Mouse (Mus musculus) MEL (cell line): ENCODE data around the gene Pml. TPM values are rescaled to one million over a fixed set of nuclear protein-coding genes. Genes with fewer than 3 reads are reported as not detected.

ENCODE experiments used
- DNase-seq: peaks from one replicate; pipeline ENCODE4 v3.0.0; 2011; ENCODE audit warnings: low read depth, low spot score
- H3K27ac ChIP-seq: 2 replicates; pipeline ENCODE4 v1.5.1; 2012; ENCODE audit warnings: low read depth, mild to moderate bottlenecking, control low read depth, low read length, moderate library complexity; ENCODE audit not compliant: control insufficient read depth
- H3K27me3 ChIP-seq, 2 experiments: fragments of 150-350 bp in 1 of 2; sonication (generic) in 1 of 2; 2 replicates each; pipeline ENCODE4 v1.6.1; 2012; ENCODE audit warnings: low read length in 2 of 2, mild to moderate bottlenecking in 2 of 2, improper control_type of control experiment in 1 of 2, moderate library complexity in 1 of 2; ENCODE audit not compliant: insufficient read depth in 2 of 2, control insufficient read depth in 1 of 2
- H3K36me3 ChIP-seq, 2 experiments: 2 replicates each; pipeline ENCODE4 v1.6.1; 2012 to 2014; ENCODE audit warnings: low read length in 2 of 2, improper control_type of control experiment in 1 of 2, inconsistent platforms in 1 of 2, mild to moderate bottlenecking in 1 of 2; ENCODE audit not compliant: insufficient read depth in 2 of 2, control insufficient read depth in 1 of 2
- H3K4me1 ChIP-seq, 2 experiments: fragments of 150-350 bp in 1 of 2; sonication (generic) in 1 of 2; 2 replicates each; pipeline ENCODE4 v1.6.1; 2012; ENCODE audit warnings: low read length in 2 of 2, improper control_type of control experiment in 1 of 2, mild to moderate bottlenecking in 1 of 2; ENCODE audit not compliant: insufficient read depth in 2 of 2, control insufficient read depth in 1 of 2
- H3K4me3 ChIP-seq, 2 experiments: fragments of 150-350 bp in 1 of 2; sonication (generic) in 1 of 2; 2 replicates each; pipeline ENCODE4 v1.5.1; 2012; ENCODE audit warnings: low read depth in 2 of 2, low read length in 2 of 2, mild to moderate bottlenecking in 2 of 2, moderate library complexity in 2 of 2, control low read depth in 1 of 2, improper control_type of control experiment in 1 of 2; ENCODE audit not compliant: control insufficient read depth in 1 of 2, insufficient read depth in 1 of 2
- H3K79me2 ChIP-seq: 2 replicates; pipeline ENCODE4 v1.6.1; 2012; ENCODE audit warnings: mild to moderate bottlenecking, low read length, moderate library complexity; ENCODE audit not compliant: control insufficient read depth, poor library complexity, insufficient read depth
- H3K9ac ChIP-seq: 2 replicates; pipeline ENCODE4 v1.6.1; 2012; ENCODE audit warnings: low read depth, mild to moderate bottlenecking, control low read depth, low read length, moderate library complexity; ENCODE audit not compliant: control insufficient read depth, poor library complexity, severe bottlenecking
- H3K9me3 ChIP-seq: fragments of 150-350 bp; sonication (generic); replicated peaks from 2 replicates; pipeline ENCODE4 v1.6.1; 2012; ENCODE audit warnings: mild to moderate bottlenecking, low read length, improper control_type of control experiment, moderate library complexity; ENCODE audit not compliant: insufficient read depth
- BHLHE40 ChIP-seq: IDR thresholded peaks from 2 replicates; pipeline ENCODE4 v1.6.1; 2012; ENCODE audit warnings: low read depth, mild to moderate bottlenecking, inconsistent platforms, low read length, improper control_type of control experiment, borderline replicate concordance
- CHD1 ChIP-seq: IDR thresholded peaks from 2 replicates; pipeline ENCODE4 v1.6.1; 2012; ENCODE audit warnings: low read depth, mild to moderate bottlenecking, inconsistent platforms, low read length, improper control_type of control experiment
- CHD2 ChIP-seq: IDR thresholded peaks from 2 replicates; pipeline ENCODE4 v1.6.1; 2011; ENCODE audit warnings: low read length, improper control_type of control experiment
- CTCF ChIP-seq, 3 experiments: IDR thresholded peaks in 2 of 3; conservative IDR thresholded peaks in 1 of 3; 2 replicates each; pipeline ENCODE4 v1.5.1; 2011 to 2012; ENCODE audit warnings: low read length in 3 of 3, low read depth in 2 of 3, mild to moderate bottlenecking in 2 of 3, improper control_type of control experiment in 1 of 3, inconsistent platforms in 1 of 3, mixed read lengths in 1 of 3, moderate library complexity in 1 of 3; ENCODE audit not compliant: control insufficient read depth in 1 of 3, insufficient read depth in 1 of 3, poor library complexity in 1 of 3, severe bottlenecking in 1 of 3
- ELF1 ChIP-seq: IDR thresholded peaks from 2 replicates; pipeline ENCODE4 v1.6.1; 2014; ENCODE audit warnings: low read depth, mild to moderate bottlenecking, inconsistent platforms, low read length, improper control_type of control experiment, moderate library complexity
- GABPA ChIP-seq: IDR thresholded peaks from 2 replicates; pipeline ENCODE4 v1.6.1; 2012; ENCODE audit warnings: low read depth, mild to moderate bottlenecking, inconsistent platforms, low read length, improper control_type of control experiment, moderate library complexity
- GATA1 ChIP-seq: IDR thresholded peaks from 2 replicates; pipeline ENCODE4 v1.6.1; 2011; ENCODE audit warnings: low read depth, low read length, improper control_type of control experiment
- MAFK ChIP-seq: IDR thresholded peaks from 2 replicates; pipeline ENCODE4 v1.6.1; 2011; ENCODE audit warnings: low read depth, mild to moderate bottlenecking, low read length, improper control_type of control experiment, borderline replicate concordance
- MAX ChIP-seq: IDR thresholded peaks from 2 replicates; pipeline ENCODE4 v1.6.1; 2011; ENCODE audit warnings: low read length, improper control_type of control experiment
- MAZ ChIP-seq: IDR thresholded peaks from 2 replicates; pipeline ENCODE4 v1.6.1; 2012; ENCODE audit warnings: low read depth, mild to moderate bottlenecking, inconsistent platforms, low read length, improper control_type of control experiment
- MEF2A ChIP-seq: IDR thresholded peaks from 2 replicates; pipeline ENCODE4 v1.6.1; 2014; ENCODE audit warnings: low read depth, mild to moderate bottlenecking, inconsistent platforms, low read length, improper control_type of control experiment; ENCODE audit not compliant: poor library complexity, insufficient replicate concordance, severe bottlenecking; ENCODE audit errors: extremely low read depth
- MXI1 ChIP-seq: IDR thresholded peaks from 2 replicates; pipeline ENCODE4 v1.6.1; 2011; ENCODE audit warnings: mild to moderate bottlenecking, low read depth, low read length, improper control_type of control experiment
- MYB ChIP-seq: IDR thresholded peaks from 2 replicates; pipeline ENCODE4 v1.6.1; 2011; ENCODE audit warnings: mild to moderate bottlenecking, low read depth, low read length, improper control_type of control experiment
- MYC ChIP-seq: IDR thresholded peaks from 2 replicates; pipeline ENCODE4 v1.6.1; 2011; ENCODE audit warnings: low read depth, mild to moderate bottlenecking, low read length, improper control_type of control experiment, moderate library complexity
- NRF1 ChIP-seq: IDR thresholded peaks from 2 replicates; pipeline ENCODE4 v1.6.1; 2014; ENCODE audit warnings: low read depth, mild to moderate bottlenecking, inconsistent platforms, low read length, improper control_type of control experiment, moderate library complexity; ENCODE audit not compliant: poor library complexity, insufficient read depth, severe bottlenecking
- POLR2A ChIP-seq, 2 experiments: IDR thresholded peaks; 2 replicates each; pipeline ENCODE4 v1.6.1; 2011 to 2012; ENCODE audit warnings: low read length in 2 of 2, mild to moderate bottlenecking in 2 of 2, control low read depth in 1 of 2, improper control_type of control experiment in 1 of 2, low read depth in 1 of 2, moderate library complexity in 1 of 2; ENCODE audit not compliant: control insufficient read depth in 1 of 2, insufficient read depth in 1 of 2, poor library complexity in 1 of 2
- POLR2AphosphoS2 ChIP-seq: IDR thresholded peaks from 2 replicates; pipeline ENCODE4 v1.6.1; 2011; ENCODE audit warnings: low read length, improper control_type of control experiment
- RAD21 ChIP-seq: IDR thresholded peaks from 2 replicates; pipeline ENCODE4 v1.6.1; 2011; ENCODE audit warnings: mild to moderate bottlenecking, low read depth, low read length, improper control_type of control experiment
- RCOR1 ChIP-seq: IDR thresholded peaks from 2 replicates; pipeline ENCODE4 v1.6.1; 2012; ENCODE audit warnings: low read depth, mild to moderate bottlenecking, inconsistent platforms, low read length, improper control_type of control experiment
- SIN3A ChIP-seq: IDR thresholded peaks from 2 replicates; pipeline ENCODE4 v1.6.1; 2012; ENCODE audit warnings: low read length, improper control_type of control experiment, inconsistent platforms
- SMC3 ChIP-seq: IDR thresholded peaks from 2 replicates; pipeline ENCODE4 v1.6.1; 2011; ENCODE audit warnings: low read depth, low read length, improper control_type of control experiment
- TAL1 ChIP-seq: IDR thresholded peaks from 2 replicates; pipeline ENCODE4 v1.6.1; 2012; ENCODE audit warnings: mild to moderate bottlenecking, inconsistent platforms, low read length, moderate library complexity, mixed read lengths
- TBP ChIP-seq: IDR thresholded peaks from 2 replicates; pipeline ENCODE4 v1.8.0; 2011; ENCODE audit warnings: low read depth, low read length, improper control_type of control experiment
- TCF12 ChIP-seq: IDR thresholded peaks from 2 replicates; pipeline ENCODE4 v1.6.1; 2014; ENCODE audit warnings: low read depth, mild to moderate bottlenecking, inconsistent platforms, low read length, improper control_type of control experiment, moderate library complexity
- UBTF ChIP-seq: IDR thresholded peaks from 2 replicates; pipeline ENCODE4 v1.6.1; 2012; ENCODE audit warnings: low read depth, mild to moderate bottlenecking, inconsistent platforms, low read length, improper control_type of control experiment, moderate library complexity, borderline replicate concordance; ENCODE audit not compliant: insufficient read depth
- USF1 ChIP-seq: IDR thresholded peaks from 2 replicates; pipeline ENCODE4 v1.6.1; 2014; ENCODE audit warnings: low read depth, mild to moderate bottlenecking, inconsistent platforms, low read length, improper control_type of control experiment, moderate library complexity
- USF2 ChIP-seq, 2 experiments: IDR thresholded peaks; 2 replicates each; pipeline ENCODE4 v1.6.1; 2011 to 2012; ENCODE audit warnings: improper control_type of control experiment in 2 of 2, low read length in 2 of 2, borderline replicate concordance in 1 of 2, inconsistent platforms in 1 of 2, low read depth in 1 of 2, mild to moderate bottlenecking in 1 of 2; ENCODE audit not compliant: insufficient read depth in 1 of 2
- ZC3H11A ChIP-seq: IDR thresholded peaks from 2 replicates; pipeline ENCODE4 v1.6.1; 2012; ENCODE audit warnings: low read depth, mild to moderate bottlenecking, inconsistent platforms, low read length, improper control_type of control experiment
- ZNF384 ChIP-seq: IDR thresholded peaks from 2 replicates; pipeline ENCODE4 v1.6.1; 2012; ENCODE audit warnings: low read depth, mild to moderate bottlenecking, inconsistent platforms, low read length, improper control_type of control experiment
- polyA plus RNA-seq, 2 experiments: library from polyadenylated mRNA; stranded (reverse) in 1 of 2; unstranded in 1 of 2; fragments of >175 nt in 1 of 2; fragments of >200 nt in 1 of 2; gene quantifications; 2 replicates each; pipeline versions ENCODE4 v1.2.1 to v1.2.4; 2012; ENCODE audit warnings: low replicate concordance in 2 of 2, low read depth in 1 of 2; ENCODE audit not compliant: insufficient read length in 2 of 2, insufficient read depth in 1 of 2, missing spikeins in 1 of 2
- total RNA-seq: library from RNA; depleted of rRNA; stranded (reverse); fragments of 300-350 nt; gene quantifications from 2 replicates; pipeline ENCODE4 v1.2.3, GENCODE M21; 2012

Pml gene
- total and polyA plus RNA-seq, 3 experiments: 25.2 to 56.6 TPM; not detected in 1

DNA sequence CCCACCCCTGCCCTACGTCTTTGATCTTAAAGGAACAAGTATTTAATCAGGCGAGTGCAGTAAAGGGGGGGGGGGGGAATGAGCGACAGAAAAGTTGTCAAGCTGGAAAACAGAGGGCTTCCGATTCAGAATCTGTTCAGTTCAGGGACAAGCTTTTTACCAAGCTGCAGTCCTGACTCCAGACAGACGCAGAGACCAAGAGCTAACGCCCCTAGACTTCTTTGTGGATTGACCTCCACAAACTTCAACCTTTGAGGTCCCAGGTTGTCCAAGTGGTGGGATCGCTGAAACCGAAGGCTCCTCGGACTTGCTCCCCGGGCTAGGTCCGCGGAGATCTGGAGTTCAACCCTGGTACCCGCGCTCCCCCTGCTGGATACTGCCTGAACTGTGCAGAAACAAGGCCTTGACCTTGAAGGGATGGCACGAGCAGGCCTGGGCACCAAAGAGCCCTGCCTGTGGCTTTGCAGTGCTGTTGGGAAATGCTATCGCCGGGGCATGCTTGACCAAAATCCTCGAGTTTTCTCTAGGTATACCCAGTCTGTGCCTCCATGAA is 45.1 kb downstream of the Pml start:
- Histone ChIP-seq H3K36me3 (peaks cover 0 to 4% of the 10 kb centered on the region in 2 experiments; a peak in 2 of 4 replicates), H3K27me3 (no peaks in the 10 kb centered on the region), H3K9ac (peak overlapping the region; percentile 57), H3K27ac (no peak overlapping the region), H3K79me2 (no peaks in the 10 kb centered on the region), H3K4me1 (peaks cover 0 to 16% of the 10 kb centered on the region in 2 experiments; a peak in 2 of 4 replicates), H3K9me3 (no peaks in the 10 kb centered on the region), H3K4me3 (peak overlapping the region; percentile 36 to 70)
- TF ChIP-seq TCF12: no peak
- no peak for TF ChIP-seq MYB
- no peak for TF ChIP-seq MEF2A
- peak; percentile 85 to 93 (median 89) for TF ChIP-seq CTCF (IDR thresholded peaks at IDR 0.05 in 2 of 3, conservative IDR thresholded peaks at IDR 0.05 in 1 of 3; ENCODE audit: control insufficient read depth in 1 of 3, insufficient read depth in 1 of 3, low read depth in 2 of 3, low read length in 3 of 3, poor library complexity in 1 of 3, severe bottlenecking in 1 of 3)
- no peak for TF ChIP-seq GABPA
- TF ChIP-seq ELF1: no peak
- no peak for TF ChIP-seq NRF1
- TF ChIP-seq POLR2A (IDR thresholded peaks at IDR 0.05; ENCODE audit: control insufficient read depth in 1 of 2, insufficient read depth in 1 of 2, low read depth in 1 of 2, low read length in 2 of 2, poor library complexity in 1 of 2): no peak
- peak; percentile 75 for TF ChIP-seq SMC3
- TF ChIP-seq MAZ: no peak
- TF ChIP-seq MXI1: no peak
- no peak for TF ChIP-seq POLR2AphosphoS2
- TF ChIP-seq CHD2: no peak
- no peak for TF ChIP-seq MYC
- TF ChIP-seq ZNF384: no peak
- TF ChIP-seq GATA1: no peak
- no peak for TF ChIP-seq USF2 (IDR thresholded peaks at IDR 0.05; ENCODE audit: borderline replicate concordance in 1 of 2, insufficient read depth in 1 of 2, low read depth in 1 of 2, low read length in 2 of 2)
- TF ChIP-seq TAL1: no peak
- no peak for TF ChIP-seq SIN3A
- TF ChIP-seq CHD1: no peak
- TF ChIP-seq TBP: no peak
- TF ChIP-seq USF1: no peak
- no peak for TF ChIP-seq MAX
- TF ChIP-seq BHLHE40: no peak
- no peak for TF ChIP-seq MAFK
- peak; percentile 48 for TF ChIP-seq ZC3H11A
- no peak for TF ChIP-seq UBTF
- peak; percentile 85 for TF ChIP-seq RAD21
- TF ChIP-seq RCOR1: no peak
- DNase-seq: peak; percentile 85
